Mouse (Mus musculus) hindbrain, postnatal 0 days (tissue): Measurements from ENCODE around the gene Syne4. TPM values are rescaled to one million over a fixed set of nuclear protein-coding genes. Genes with fewer than 3 reads are reported as not detected.

ENCODE experiments used
- ATAC-seq: fragments of 200-750 bp; cut with Nextera tagmentation; 2 replicates; pipeline ENCODE4 v1.8.0; 2017; ENCODE audit warnings: mild to moderate bottlenecking, moderate TSS enrichment, moderate library complexity
- DNase-seq: peaks from one replicate; pipeline ENCODE4 v3.0.0-alpha.2; 2015; ENCODE audit warnings: low spot score
- H3K27ac ChIP-seq: fragments of 300-500 bp; sonication (generic); 2 replicates; pipeline ENCODE4 v1.5.1; 2014; ENCODE audit warnings: mild to moderate bottlenecking
- H3K27me3 ChIP-seq: fragments of 300-500 bp; sonication (generic); 2 replicates; pipeline ENCODE4 v1.6.1; 2014; ENCODE audit warnings: low read length, mixed read lengths; ENCODE audit not compliant: insufficient read depth
- H3K36me3 ChIP-seq: fragments of 300-500 bp; sonication (generic); 2 replicates; pipeline ENCODE4 v1.6.1; 2014; ENCODE audit warnings: low read length, mixed read lengths; ENCODE audit not compliant: insufficient read depth
- H3K4me1 ChIP-seq: fragments of 300-500 bp; sonication (generic); 2 replicates; pipeline ENCODE4 v1.6.1; 2014; ENCODE audit warnings: antibody characterized with exemption, low read length, mixed read lengths; ENCODE audit not compliant: insufficient read depth
- H3K4me2 ChIP-seq: fragments of 300-500 bp; sonication (generic); 2 replicates; pipeline ENCODE4 v1.6.1; 2014; ENCODE audit warnings: low read depth, mild to moderate bottlenecking, low read length, moderate library complexity, mixed read lengths
- H3K4me3 ChIP-seq: fragments of 300-500 bp; sonication (generic); 2 replicates; pipeline ENCODE4 v1.5.1; 2014; ENCODE audit warnings: low read length
- H3K9ac ChIP-seq: fragments of 300-500 bp; sonication (generic); replicated peaks from 2 replicates; pipeline ENCODE4 v1.6.1; 2014; ENCODE audit warnings: mild to moderate bottlenecking, low read length, moderate library complexity, mixed read lengths
- H3K9me3 ChIP-seq: fragments of 300-500 bp; sonication (generic); 2 replicates; pipeline ENCODE4 v1.6.1; 2016; ENCODE audit warnings: low read length, mixed read lengths
- CTCF ChIP-seq: IDR thresholded peaks from 2 replicates; pipeline ENCODE4 v1.5.1; 2016; ENCODE audit warnings: antibody characterized with exemption, control low read depth, low read depth
- WGBS: fragments of 180-500 bp; shearing (Covaris S2); extraction: QIAGEN DNeasy Blood & Tissue Kit; methylation state at CpG from one replicate; pipeline ENCODE4 v1.1.7; 2014; 5-methylcytosine and 5-hydroxymethylcytosine counted together
- polyA plus RNA-seq: library from polyadenylated mRNA; unstranded; fragments of >200 nt; fragmentation: Nextera tagmentation; extraction: Ambion mirVana; gene quantifications from 2 replicates; pipeline ENCODE4 v1.2.1, GENCODE M21; 2015
- total RNA-seq: library from RNA; depleted of rRNA; stranded (reverse); fragments of >200 nt; gene quantifications from 2 replicates; pipeline ENCODE4 v1.2.3, GENCODE M21; 2014; rRNA removed

Gene Syne4
- total and polyA plus RNA-seq, 2 experiments from 2014 or later, result 12.6 to 16.5 TPM

GRCm38 (mm10) chr7:30360028-30360427, 45.4 kb downstream of the Syne4 start:
- no peak for DNase-seq
- Histone ChIP-seq H3K36me3 (no peaks in the 10 kb centered on the region), H3K4me2 (no peak overlapping the region), H3K27ac (no peak overlapping the region), H3K9ac (no peak overlapping the region), H3K27me3 (no peaks in the 10 kb centered on the region), H3K9me3 (no peaks in the 10 kb centered on the region), H3K4me3 (no peak overlapping the region), H3K4me1 (peaks cover 29% of the 10 kb centered on the region)
- no peak for ATAC-seq
- 88% methylated on average over 17 of the region's 17 CpGs for WGBS
- no peak for TF ChIP-seq CTCF

GRCm38 (mm10) chr7:30362652-30363343, 48.2 kb downstream of the Syne4 start, which contains the start of gene Lrfn3:
Gene Lrfn3, minus strand, starts transcription at chr7:30362772.
- Histone ChIP-seq H3K4me2 (peak within 1 kb of the TSS; percentile 88), H3K4me3 (peak within 1 kb of the TSS; percentile 70), H3K36me3 (no peaks in the 10 kb centered on the region), H3K27ac (peak within 1 kb of the TSS; percentile 72), H3K4me1 (peaks cover 29% of the 10 kb centered on the region), H3K27me3 (no peaks in the 10 kb centered on the region), H3K9me3 (no peaks in the 10 kb centered on the region), H3K9ac (peak within 1 kb of the TSS; percentile 77)
- WGBS, result 1% methylated on average over 31 of the region's 55 CpGs
- ATAC-seq (peak; percentile 77), DNase-seq (peak; percentile 95)
- no peak for TF ChIP-seq CTCF

GRCm38 (mm10) chr7:30363344-30363738, 48.7 kb downstream of the Syne4 start:
- TF ChIP-seq CTCF, result no peak
- Histone ChIP-seq H3K4me2 (peak overlapping the region; percentile 88), H3K4me1 (peaks cover 29% of the 10 kb centered on the region), H3K27me3 (no peaks in the 10 kb centered on the region), H3K27ac (peak overlapping the region; percentile 72; the same call in 1 of the 2 replicates), H3K9ac (peak overlapping the region; percentile 77), H3K4me3 (peak overlapping the region; percentile 70), H3K9me3 (no peaks in the 10 kb centered on the region), H3K36me3 (no peaks in the 10 kb centered on the region)
- DNase-seq (no peak), ATAC-seq (peak; percentile 34)
- 55% methylated on average over 6 of the region's 6 CpGs for WGBS

GRCm38 (mm10) chr7:30367466-30367865, 52.9 kb downstream of the Syne4 start:
- no peak overlapping the region for H3K4me3 ChIP-seq
- H3K36me3 ChIP-seq, result no peaks in the 10 kb centered on the region
- H3K9me3 ChIP-seq, result no peaks in the 10 kb centered on the region
- peaks cover 11% of the 10 kb centered on the region; the same call in 1 of the 2 replicates for H3K4me1 ChIP-seq
- WGBS, result 75% methylated on average over 2 of the region's 2 CpGs
- H3K27ac ChIP-seq, result no peak overlapping the region
- H3K27me3 ChIP-seq, result no peaks in the 10 kb centered on the region
- no peak overlapping the region for H3K9ac ChIP-seq
- DNase-seq (no peak), ATAC-seq (no peak)
- no peak for TF ChIP-seq CTCF
- H3K4me2 ChIP-seq, result no peak overlapping the region

Other genes starting within 250 kb of the Syne4 start
Only the 30 nearest of the 32 such genes appear.
- gene Zfp82, start 241.9 kb upstream of the Syne4 start, total RNA-seq, result 2.8 and 5.4 TPM in 2 replicates
- gene Zfp82, start 241.9 kb upstream of the Syne4 start, polyA plus RNA-seq, result 4.0 and 4.2 TPM in 2 replicates
- not detected in 2 replicates for gene Gm26920, start 224.4 kb upstream of the Syne4 start, total RNA-seq
- gene Gm26920, start 224.4 kb upstream of the Syne4 start, polyA plus RNA-seq, result 1.6 and 2.5 TPM in 2 replicates
- gene Zfp566, start 224.3 kb upstream of the Syne4 start, total RNA-seq, result 2.3 and 2.8 TPM in 2 replicates
- gene Zfp566, start 224.3 kb upstream of the Syne4 start, polyA plus RNA-seq, result 13.7 and 15.5 TPM in 2 replicates
- 26.8 and 27.4 TPM in 2 replicates for gene Zfp260, start 220.0 kb upstream of the Syne4 start, total RNA-seq
- 47.7 and 49.4 TPM in 2 replicates for gene Zfp260, start 220.0 kb upstream of the Syne4 start, polyA plus RNA-seq
- gene Zfp382, start 192.9 kb upstream of the Syne4 start, total RNA-seq, result 7.5 and 12.7 TPM in 2 replicates
- gene Zfp382, start 192.9 kb upstream of the Syne4 start, polyA plus RNA-seq, result 11.9 and 13.2 TPM in 2 replicates
- 40.6 and 46.4 TPM in 2 replicates for gene Zfp146, start 145.1 kb upstream of the Syne4 start, total RNA-seq
- 10.0 and 10.2 TPM in 2 replicates for gene Zfp146, start 145.1 kb upstream of the Syne4 start, polyA plus RNA-seq
- not detected in 2 replicates for gene Cox7a1, start 130.7 kb upstream of the Syne4 start, total RNA-seq
- 8.1 and 9.7 TPM in 2 replicates for gene Cox7a1, start 130.7 kb upstream of the Syne4 start, polyA plus RNA-seq
- 289 and 322 TPM in 2 replicates for gene Capns1, start 116.0 kb upstream of the Syne4 start, total RNA-seq
- gene Capns1, start 116.0 kb upstream of the Syne4 start, polyA plus RNA-seq, result 83.8 and 84.6 TPM in 2 replicates
- 65.9 and 98.4 TPM in 2 replicates for gene Polr2i, start 82.9 kb upstream of the Syne4 start, total RNA-seq
- gene Polr2i, start 82.9 kb upstream of the Syne4 start, polyA plus RNA-seq, result 177 and 189 TPM in 2 replicates
- 123 and 129 TPM in 2 replicates for gene Tbcb, start 82.5 kb upstream of the Syne4 start, total RNA-seq
- gene Tbcb, start 82.5 kb upstream of the Syne4 start, polyA plus RNA-seq, result 466 and 473 TPM in 2 replicates
- not detected in 2 replicates for gene Ovol3, start 79.1 kb upstream of the Syne4 start, total RNA-seq
- not detected in 2 replicates for gene Ovol3, start 79.1 kb upstream of the Syne4 start, polyA plus RNA-seq
- gene Thap8, start 34.7 kb upstream of the Syne4 start, total RNA-seq, result 1.0 TPM in 1 of 2 replicates, not detected in the other
- 0.52 and 0.76 TPM in 2 replicates for gene Thap8, start 34.7 kb upstream of the Syne4 start, polyA plus RNA-seq
- gene Wdr62, start 34.4 kb upstream of the Syne4 start, total RNA-seq, result 4.3 and 7.0 TPM in 2 replicates
- gene Wdr62, start 34.4 kb upstream of the Syne4 start, polyA plus RNA-seq, result 3.7 and 4.0 TPM in 2 replicates
- gene Clip3, start 23.1 kb upstream of the Syne4 start, total RNA-seq, result 144 and 172 TPM in 2 replicates
- gene Clip3, start 23.1 kb upstream of the Syne4 start, polyA plus RNA-seq, result 106 and 118 TPM in 2 replicates
- gene Alkbh6, start 6.1 kb upstream of the Syne4 start, total RNA-seq, result 75.4 and 116 TPM in 2 replicates
- 129 and 131 TPM in 2 replicates for gene Alkbh6, start 6.1 kb upstream of the Syne4 start, polyA plus RNA-seq
- gene E130208F15Rik, start 6.9 kb downstream of the Syne4 start, total RNA-seq, result 1.8 TPM in 1 of 2 replicates, not detected in the other
- gene E130208F15Rik, start 6.9 kb downstream of the Syne4 start, polyA plus RNA-seq, result 0.79 TPM in 1 of 2 replicates, not detected in the other
- 12.9 and 14.7 TPM in 2 replicates for gene Sdhaf1, start 9.1 kb downstream of the Syne4 start, total RNA-seq
- gene Sdhaf1, start 9.1 kb downstream of the Syne4 start, polyA plus RNA-seq, result 17.8 and 19.3 TPM in 2 replicates
- gene Lrfn3, start 48.0 kb downstream of the Syne4 start, total RNA-seq, result 45.9 and 47.4 TPM in 2 replicates
- 17.5 and 18.1 TPM in 2 replicates for gene Lrfn3, start 48.0 kb downstream of the Syne4 start, polyA plus RNA-seq
- 37.3 and 59.9 TPM in 2 replicates for gene Tyrobp, start 99.0 kb downstream of the Syne4 start, total RNA-seq
- 50.3 and 56.1 TPM in 2 replicates for gene Tyrobp, start 99.0 kb downstream of the Syne4 start, polyA plus RNA-seq
- gene Hcst, start 105.0 kb downstream of the Syne4 start, total RNA-seq, result not detected in 2 replicates
- gene Hcst, start 105.0 kb downstream of the Syne4 start, polyA plus RNA-seq, result 0.84 and 1.0 TPM in 2 replicates
- gene Nfkbid, start 106.9 kb downstream of the Syne4 start, total RNA-seq, result 1.9 and 3.7 TPM in 2 replicates
- gene Nfkbid, start 106.9 kb downstream of the Syne4 start, polyA plus RNA-seq, result 2.1 TPM in 2 replicates
- 840 and 852 TPM in 2 replicates for gene Aplp1, start 130.7 kb downstream of the Syne4 start, total RNA-seq
- 617 and 682 TPM in 2 replicates for gene Aplp1, start 130.7 kb downstream of the Syne4 start, polyA plus RNA-seq
- gene Kirrel2, start 142.9 kb downstream of the Syne4 start, total RNA-seq, result 10.7 and 14.7 TPM in 2 replicates
- 4.4 and 5.8 TPM in 2 replicates for gene Kirrel2, start 142.9 kb downstream of the Syne4 start, polyA plus RNA-seq
- 2.3 and 2.4 TPM in 2 replicates for gene Nphs1, start 143.5 kb downstream of the Syne4 start, total RNA-seq
- 0.50 and 1.0 TPM in 2 replicates for gene Nphs1, start 143.5 kb downstream of the Syne4 start, polyA plus RNA-seq
- not detected in 2 replicates for gene Prodh2, start 178.8 kb downstream of the Syne4 start, total RNA-seq
- 0.24 TPM in 1 of 2 replicates, not detected in the other for gene Prodh2, start 178.8 kb downstream of the Syne4 start, polyA plus RNA-seq
- gene Arhgap33, start 220.3 kb downstream of the Syne4 start, total RNA-seq, result 55.7 and 59.7 TPM in 2 replicates
- gene Arhgap33, start 220.3 kb downstream of the Syne4 start, polyA plus RNA-seq, result 64.8 and 73.1 TPM in 2 replicates
- 5.6 and 6.4 TPM in 2 replicates for gene Hspb6, start 237.4 kb downstream of the Syne4 start, total RNA-seq
- gene Hspb6, start 237.4 kb downstream of the Syne4 start, polyA plus RNA-seq, result 15.8 and 16.3 TPM in 2 replicates
- gene Proser3, start 237.5 kb downstream of the Syne4 start, total RNA-seq, result 13.1 and 14.0 TPM in 2 replicates
- gene Proser3, start 237.5 kb downstream of the Syne4 start, polyA plus RNA-seq, result 3.0 and 3.1 TPM in 2 replicates
- 14.3 and 21.0 TPM in 2 replicates for gene Lin37, start 245.0 kb downstream of the Syne4 start, total RNA-seq
- 45.0 and 48.0 TPM in 2 replicates for gene Lin37, start 245.0 kb downstream of the Syne4 start, polyA plus RNA-seq
- 41.7 and 53.4 TPM in 2 replicates for gene U2af1l4, start 248.5 kb downstream of the Syne4 start, total RNA-seq
- gene U2af1l4, start 248.5 kb downstream of the Syne4 start, polyA plus RNA-seq, result 103 and 104 TPM in 2 replicates